Mouse (Mus musculus) ES-E14 (cell line): ENCODE measurements around the gene Akap7. TPM values are rescaled to one million over a fixed set of nuclear protein-coding genes. Genes with fewer than 3 reads are reported as not detected.

Experiments
- DNase-seq: peaks from one replicate; pipeline ENCODE4 v3.0.0-alpha.2; 2013; ENCODE audit warnings: low read depth, low spot score
- H3K27ac ChIP-seq: 2 replicates; pipeline ENCODE4 v1.5.1; 2012; ENCODE audit warnings: low read depth, mild to moderate bottlenecking, low read length, moderate library complexity, mixed read lengths; ENCODE audit not compliant: poor library complexity, insufficient read depth, severe bottlenecking
- H3K36me3 ChIP-seq: 2 replicates; pipeline ENCODE4 v1.6.1; 2012; ENCODE audit warnings: mild to moderate bottlenecking, low read length, moderate library complexity, mixed read lengths; ENCODE audit not compliant: control insufficient read depth, poor library complexity, insufficient read depth, severe bottlenecking
- H3K4me1 ChIP-seq, 2 experiments: fragments of 150-350 bp in 1 of 2; sonication (generic) in 1 of 2; 2 replicates each; pipeline ENCODE4 v1.6.1; 2012; ENCODE audit warnings: low read length in 2 of 2, mild to moderate bottlenecking in 1 of 2, mixed read lengths in 1 of 2; ENCODE audit not compliant: control insufficient read depth in 2 of 2, insufficient read depth in 2 of 2, poor library complexity in 1 of 2
- H3K4me3 ChIP-seq, 2 experiments: fragments of 150-350 bp in 1 of 2; sonication (generic) in 1 of 2; 2 replicates each; pipeline ENCODE4 v1.5.1; 2012; ENCODE audit warnings: low read length in 2 of 2, low read depth in 1 of 2, mild to moderate bottlenecking in 1 of 2, mixed read lengths in 1 of 2; ENCODE audit not compliant: insufficient read depth in 1 of 2, poor library complexity in 1 of 2, severe bottlenecking in 1 of 2
- H3K9ac ChIP-seq: 2 replicates; pipeline ENCODE4 v1.6.1; 2012; ENCODE audit warnings: low read depth, mild to moderate bottlenecking, low read length, mixed read lengths; ENCODE audit not compliant: poor library complexity, insufficient read depth, severe bottlenecking
- H3K9me3 ChIP-seq: fragments of 150-350 bp; sonication (generic); 2 replicates; pipeline ENCODE4 v1.6.1; 2012; ENCODE audit warnings: low read depth, mild to moderate bottlenecking, low read length; ENCODE audit not compliant: control insufficient read depth, insufficient read depth
- CHD2 ChIP-seq: IDR thresholded peaks from 2 replicates; pipeline ENCODE4 v1.6.1; 2014; ENCODE audit warnings: mild to moderate bottlenecking, low read depth, low read length, inconsistent platforms
- HCFC1 ChIP-seq: IDR thresholded peaks from 2 replicates; pipeline ENCODE4 v1.6.1; 2012; ENCODE audit warnings: low read length, inconsistent platforms, borderline replicate concordance; ENCODE audit not compliant: insufficient read depth
- MAFK ChIP-seq: IDR thresholded peaks from 2 replicates; pipeline ENCODE4 v1.6.1; 2014; ENCODE audit warnings: mild to moderate bottlenecking, low read depth, low read length, inconsistent platforms; ENCODE audit not compliant: insufficient read depth
- ZC3H11A ChIP-seq: IDR thresholded peaks from 2 replicates; pipeline ENCODE4 v1.6.1; 2012; ENCODE audit warnings: low read depth, mild to moderate bottlenecking, inconsistent platforms, low read length, borderline replicate concordance
- ZNF384 ChIP-seq: IDR thresholded peaks from 2 replicates; pipeline ENCODE4 v1.6.1; 2012; ENCODE audit warnings: low read depth, low read length, inconsistent platforms
- in situ Hi-C, 2 experiments: fragments of 600-800 bp; cut with MboI; formaldehyde crosslinking; loops; one replicate each; pipeline ENCODE4 v1.15.1; 2025; ENCODE audit warnings: low sequenced_read_pairs in 2 of 2, inconsistent platforms in 1 of 2; ENCODE audit not compliant: unreplicated experiment in 2 of 2
- total RNA-seq: library from RNA; depleted of rRNA; stranded (reverse); fragments of 300-350 nt; gene quantifications from 2 replicates; pipeline ENCODE4 v1.2.3, GENCODE M21; 2012

The Akap7 gene
- total RNA-seq, 1 experiment = 12.8 TPM

DNA sequence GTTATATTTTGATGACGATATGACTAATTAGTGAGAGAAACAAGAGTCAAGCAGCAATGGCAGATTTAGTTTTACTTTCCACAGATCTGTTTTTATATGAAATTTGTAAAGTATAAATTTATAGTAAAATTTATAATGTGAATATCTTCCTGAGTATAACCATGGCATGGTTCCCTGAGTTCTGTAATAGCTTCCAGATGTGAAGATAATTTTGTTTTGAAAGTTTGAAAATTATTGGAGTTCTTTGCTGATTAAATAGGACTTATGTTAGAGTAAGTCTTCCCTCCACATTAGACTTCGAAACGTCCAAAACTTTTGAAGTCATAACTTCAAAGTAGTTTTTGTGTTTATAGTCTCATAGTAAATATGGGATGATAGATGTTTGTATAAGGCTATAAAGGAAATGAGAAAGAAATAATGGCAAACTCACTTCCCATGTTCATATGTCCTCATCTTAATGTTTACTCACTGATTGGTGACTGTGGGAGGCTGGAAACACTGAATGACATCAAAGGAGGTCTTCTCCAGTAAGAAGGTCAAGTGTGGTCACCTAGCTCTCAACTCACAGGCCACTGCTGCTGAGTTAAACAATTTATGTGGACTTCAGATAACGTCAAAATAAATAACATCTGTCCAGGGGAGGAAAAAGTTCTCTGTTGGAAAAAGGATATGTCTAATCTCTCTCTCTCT, 25.9 kb upstream of the Akap7 start:
- Histone ChIP-seq H3K36me3 (no peaks in the 10 kb centered on the region), H3K4me1 (no peaks in the 10 kb centered on the region), H3K9me3 (no peaks in the 10 kb centered on the region), H3K27ac (no peak overlapping the region), H3K9ac (no peak overlapping the region), H3K4me3 (no peak overlapping the region)
- TF ChIP-seq ZNF384 = no peak
- no peak for DNase-seq
- in situ Hi-C loops = no loop called here

DNA sequence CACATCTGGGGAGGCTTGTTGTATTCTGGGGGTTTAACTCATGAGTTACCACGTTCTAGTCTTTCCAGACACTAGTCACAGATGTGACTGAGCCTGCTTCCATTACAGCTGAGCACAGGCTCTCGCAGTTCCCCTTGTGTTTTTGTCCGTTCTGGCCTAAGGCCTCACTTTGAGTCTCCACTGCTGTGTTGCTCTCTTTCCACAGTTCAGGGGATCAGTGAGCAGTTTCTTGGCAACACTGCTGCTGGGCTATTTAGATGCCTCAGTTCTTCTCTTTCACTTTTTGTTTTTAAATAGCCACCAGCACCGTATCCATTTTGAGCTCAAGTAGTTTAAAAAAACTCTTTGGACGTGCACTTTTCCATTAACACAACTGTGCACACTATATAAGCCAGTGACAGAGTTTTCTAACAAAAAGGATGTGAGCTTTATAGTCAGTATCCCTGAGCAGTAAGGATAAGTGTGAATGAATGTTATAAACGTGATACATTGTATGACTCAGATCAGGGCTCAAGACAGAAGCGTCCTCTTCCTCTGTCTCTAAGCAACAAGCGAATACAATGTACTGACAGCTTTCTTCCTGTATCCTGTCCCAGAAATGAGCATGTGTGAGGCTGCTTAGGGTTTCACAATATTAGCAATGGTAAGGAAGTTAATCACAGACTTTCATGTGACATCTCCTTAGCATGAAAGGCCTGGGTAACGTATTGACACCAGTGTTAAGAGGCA, 23.8 kb upstream of the Akap7 start:
- in situ Hi-C loops = no loop called here

DNA sequence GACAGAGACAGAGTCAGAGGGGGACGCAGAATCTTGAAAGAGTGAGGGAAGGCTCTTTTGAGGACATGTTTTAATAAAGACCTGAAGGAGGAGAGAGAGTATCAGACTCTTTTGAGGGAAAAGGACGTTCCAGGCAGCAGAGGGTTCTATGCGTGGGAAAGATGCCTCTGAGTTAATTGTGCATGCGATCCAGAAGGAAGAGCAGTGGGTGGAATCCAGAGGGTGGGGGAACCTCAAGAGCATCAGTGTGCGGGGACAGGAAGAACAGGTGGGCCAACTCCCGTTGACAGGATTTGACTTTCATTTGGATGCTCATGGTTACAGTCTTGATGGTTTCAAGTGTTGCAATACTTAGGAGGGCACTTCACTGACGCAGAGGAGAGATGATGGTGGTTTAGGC, 22.4 kb upstream of the Akap7 start:
- Histone ChIP-seq H3K4me1 (no peaks in the 10 kb centered on the region), H3K9ac (no peak overlapping the region), H3K4me3 (no peak overlapping the region), H3K36me3 (no peaks in the 10 kb centered on the region), H3K9me3 (no peaks in the 10 kb centered on the region), H3K27ac (no peak overlapping the region)
- no peak for DNase-seq
- in situ Hi-C loops = no loop called here
- TF ChIP-seq ZNF384 = no peak
- no peak for TF ChIP-seq MAFK
- no peak for TF ChIP-seq CHD2
- no peak for TF ChIP-seq ZC3H11A
- TF ChIP-seq HCFC1 = no peak

More for the DNA sequence above, 23.8 kb upstream of the Akap7 start:
- DNase-seq = no peak
- H3K4me3 ChIP-seq = no peak overlapping the region
- no peak for TF ChIP-seq CHD2
- H3K9me3 ChIP-seq = no peaks in the 10 kb centered on the region
- H3K36me3 ChIP-seq = no peaks in the 10 kb centered on the region
- no peak overlapping the region for H3K9ac ChIP-seq
- no peak overlapping the region for H3K27ac ChIP-seq
- H3K4me1 ChIP-seq = no peaks in the 10 kb centered on the region

DNA sequence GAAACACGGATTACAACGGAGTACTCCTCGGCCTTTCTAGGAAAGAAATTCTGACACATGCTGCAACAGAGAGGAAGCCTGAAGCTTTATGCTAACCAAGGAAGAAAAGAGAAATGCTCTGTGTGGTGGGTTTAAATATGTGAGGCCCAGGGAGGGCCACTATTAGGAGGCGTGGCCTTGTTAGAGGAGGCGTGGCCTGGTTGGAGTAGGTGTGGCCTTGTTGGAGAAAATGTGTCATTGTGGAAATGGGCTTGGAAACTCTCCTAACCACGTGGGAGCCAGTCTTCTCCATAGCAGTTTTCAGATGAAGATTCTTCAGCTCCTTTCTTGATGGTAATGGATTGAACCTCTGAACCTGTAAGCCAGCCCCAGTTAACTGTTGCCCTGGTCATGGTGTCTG, 19.8 kb upstream of the Akap7 start:
- no peaks in the 10 kb centered on the region for H3K36me3 ChIP-seq
- in situ Hi-C loops = no loop called here
- no peaks in the 10 kb centered on the region for H3K4me1 ChIP-seq
- no peaks in the 10 kb centered on the region for H3K9me3 ChIP-seq
- TF ChIP-seq MAFK = no peak
- no peak for TF ChIP-seq CHD2
- TF ChIP-seq ZNF384 = no peak
- no peak for TF ChIP-seq HCFC1
- TF ChIP-seq ZC3H11A = no peak
- H3K9ac ChIP-seq = no peak overlapping the region
- no peak overlapping the region for H3K4me3 ChIP-seq
- DNase-seq = no peak
- no peak overlapping the region for H3K27ac ChIP-seq

DNA sequence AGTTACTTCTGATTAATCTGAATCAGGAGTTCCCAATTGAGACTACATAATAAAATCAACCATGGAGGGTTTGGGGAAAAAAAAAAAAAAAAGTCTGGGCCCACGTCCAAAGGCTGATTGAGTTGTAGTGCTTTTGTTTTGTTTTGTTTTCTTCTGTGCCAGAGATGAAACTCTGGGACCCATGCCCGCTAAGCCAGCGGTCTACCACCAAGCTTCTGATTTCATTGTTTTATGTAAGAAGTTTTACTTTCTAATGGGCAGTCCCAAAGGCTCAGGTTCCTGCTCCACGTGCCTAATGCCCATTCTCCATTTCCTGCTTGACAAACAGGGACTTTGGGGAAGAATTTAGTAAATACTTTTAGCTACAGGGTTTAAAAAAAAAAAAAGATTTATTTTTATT, 18.0 kb upstream of the Akap7 start:
- TF ChIP-seq ZC3H11A = no peak
- TF ChIP-seq MAFK = no peak
- TF ChIP-seq ZNF384 = no peak
- TF ChIP-seq CHD2 = no peak
- TF ChIP-seq HCFC1 = no peak
- Histone ChIP-seq H3K4me1 (no peaks in the 10 kb centered on the region; a peak in 1 of 4 replicates), H3K36me3 (no peaks in the 10 kb centered on the region), H3K27ac (no peak overlapping the region), H3K9me3 (no peaks in the 10 kb centered on the region), H3K9ac (no peak overlapping the region), H3K4me3 (no peak overlapping the region)
- in situ Hi-C loops = no loop called here
- DNase-seq = no peak
